Mouse (Mus musculus) ES-CJ7 (cell line): ENCODE results near the gene Cldn9.

Experiments
- DNase-seq: peaks from one replicate; pipeline ENCODE4 v3.0.0; 2011; ENCODE audit warnings: low read depth, low spot score

The Cldn9 gene

GRCm38 (mm10) chr17:23651363-23651762 is 32.5 kb downstream of the Cldn9 start:
- DNase-seq = no peak

- DNase-seq = no peak
These were observed 37.9 kb downstream of the Cldn9 start for GRCm38 (mm10) chr17:23645894-23646293.

GRCm38 (mm10) chr17:23644613-23645495 is 39.0 kb downstream of the Cldn9 start, which contains the start of gene Mmp25:
Gene Mmp25, minus strand, starts transcription at chr17:23645277.
- peak; percentile 35 for DNase-seq
